Comparison of ENCODE assay signal across 30 mouse cellular contexts in the genomic region with DNA sequence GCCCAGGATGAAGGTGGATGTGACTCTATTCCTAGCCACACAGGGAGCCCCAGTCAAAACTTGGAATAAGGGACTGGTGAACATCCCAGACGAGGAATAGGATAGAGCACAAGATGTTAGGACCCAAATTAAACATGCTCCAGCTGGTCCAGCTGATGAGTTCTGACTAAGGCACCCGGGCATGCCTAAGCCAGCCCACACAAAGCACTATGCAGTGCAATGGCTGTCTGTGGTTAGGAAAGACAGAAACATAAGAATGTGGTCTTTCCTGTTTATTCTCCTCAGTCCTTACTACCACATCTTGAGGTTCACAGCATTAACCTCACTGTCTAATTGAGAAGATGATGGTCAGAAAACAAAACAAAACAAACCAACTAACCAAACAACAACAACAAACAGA. TPM values are rescaled to one million over a fixed set of nuclear protein-coding genes. Genes with fewer than 3 reads are reported as not detected.
DNase-seq lines count a peak whose midpoint lies in the region; ATAC-seq and TF ChIP-seq lines count a peak whose summit lies in the region.
"Had no signal": no experiment of that assay in that cellular context is flagged by ENCODE, and none has a peak within 500 bp of the region (broad histone marks: within the 10 kb centered on the region; RNA-seq: fewer than 3 reads in every experiment).

No protein-coding gene starts in this region.

- H3K4me1 ChIP-seq in limb, embryonic 14.5 days (ENCODE audit: control insufficient read depth, insufficient read depth, low read length), result 0 out of 2 replicates have a peak, but pooled peaks cover 7% of the 10 kb centered on the region
- H3K4me1 ChIP-seq in limb, embryonic 10.5 days, result no peaks in the 10 kb centered on the region; the same call in 1 of the 2 replicates
- H3K4me1 ChIP-seq: embryonic facial prominence, embryonic 15.5 days; heart, embryonic 10.5 days; heart, embryonic 15.5 days; intestine, embryonic 15.5 days; lung, embryonic 15.5 days; midbrain, embryonic 10.5 days; neural tube, embryonic 13.5 days had no signal

- H3K27me3 ChIP-seq in limb, embryonic 14.5 days (ENCODE audit: control insufficient read depth, insufficient read depth, low read length), result no peaks in the 10 kb centered on the region
- H3K27me3 ChIP-seq in limb, embryonic 10.5 days (ENCODE audit: low read depth, poor library complexity, severe bottlenecking), result no peaks in the 10 kb centered on the region
- H3K27me3 ChIP-seq: CH12.LX; embryonic facial prominence, embryonic 15.5 days; heart, embryonic 15.5 days; intestine, embryonic 15.5 days; limb, embryonic 12.5 days; lung, embryonic 15.5 days; neural tube, embryonic 13.5 days; Patski had no signal

- 59% methylated on average over 2 of the region's 2 CpGs for WGBS in limb, embryonic 14.5 days
- WGBS in limb, embryonic 10.5 days, result 76% methylated on average over 2 of the region's 2 CpGs

- H3K27ac ChIP-seq in limb, embryonic 14.5 days (replicated peaks; ENCODE audit: low read depth, low read length), result no peak overlapping the region
- H3K27ac ChIP-seq in limb, embryonic 10.5 days, result no peak overlapping the region
- H3K27ac ChIP-seq: embryonic facial prominence, embryonic 15.5 days; heart, embryonic 10.5 days; heart, embryonic 15.5 days; hindbrain, postnatal 0 days; intestine, embryonic 15.5 days; kidney, postnatal 0 days; limb, embryonic 12.5 days; lung, embryonic 15.5 days; midbrain, embryonic 10.5 days; neural tube, embryonic 13.5 days had no signal

- H3K36me3 ChIP-seq in limb, embryonic 14.5 days (ENCODE audit: control insufficient read depth, insufficient read depth, low read length), result no peaks in the 10 kb centered on the region
- H3K36me3 ChIP-seq in limb, embryonic 10.5 days, result no peaks in the 10 kb centered on the region
- H3K36me3 ChIP-seq: embryonic facial prominence, embryonic 15.5 days; heart, embryonic 10.5 days; heart, embryonic 15.5 days; intestine, embryonic 15.5 days; limb, embryonic 12.5 days; lung, embryonic 15.5 days; midbrain, embryonic 10.5 days; neural tube, embryonic 13.5 days had no signal

- H3K9ac ChIP-seq in limb, embryonic 14.5 days (ENCODE audit: low read depth, low read length, severe bottlenecking), result no peak overlapping the region
- H3K9ac ChIP-seq: embryonic facial prominence, embryonic 15.5 days; heart, embryonic 15.5 days; intestine, embryonic 15.5 days; limb, embryonic 12.5 days; lung, embryonic 15.5 days; neural tube, embryonic 13.5 days had no signal

- ATAC-seq in limb, embryonic 14.5 days (ENCODE audit: low FRiP score, low read depth), result no peak
- ATAC-seq in granulocyte monocyte progenitor cell, adult 5-6 weeks (replicated peaks; ENCODE audit: poor library complexity, severe bottlenecking), result no peak
- ATAC-seq: forebrain, embryonic 16.5 days; hindbrain, postnatal 0 days; intestine, embryonic 15.5 days; midbrain, embryonic 16.5 days; Patski had no signal

- H3K9me3 ChIP-seq in limb, embryonic 14.5 days (ENCODE audit: control insufficient read depth, low read length), result no peaks in the 10 kb centered on the region
- H3K9me3 ChIP-seq in limb, embryonic 10.5 days (replicated peaks), result no peaks in the 10 kb centered on the region
- H3K9me3 ChIP-seq: embryonic facial prominence, embryonic 15.5 days; heart, embryonic 10.5 days; heart, embryonic 15.5 days; intestine, embryonic 15.5 days; limb, embryonic 12.5 days; lung, embryonic 15.5 days; midbrain, embryonic 10.5 days; neural tube, embryonic 13.5 days had no signal

- H3K4me2 ChIP-seq in limb, embryonic 14.5 days (replicated peaks; ENCODE audit: low read depth, low read length, severe bottlenecking), result no peak overlapping the region
- H3K4me2 ChIP-seq: embryonic facial prominence, embryonic 15.5 days; heart, embryonic 15.5 days; intestine, embryonic 15.5 days; limb, embryonic 12.5 days; liver, embryonic 11.5 days; lung, embryonic 15.5 days; neural tube, embryonic 13.5 days had no signal

- H3K4me3 ChIP-seq in limb, embryonic 14.5 days (replicated peaks; ENCODE audit: low read length), result no peak overlapping the region
- no peak overlapping the region for H3K4me3 ChIP-seq in limb, embryonic 10.5 days
- H3K4me3 ChIP-seq: embryonic facial prominence, embryonic 15.5 days; heart, embryonic 10.5 days; heart, embryonic 15.5 days; intestine, embryonic 15.5 days; limb, embryonic 12.5 days; lung, embryonic 15.5 days; midbrain, embryonic 10.5 days; neural tube, embryonic 13.5 days had no signal

- DNase-seq in limb, embryonic 14.5 days (ENCODE audit: low spot score), result peak; percentile 31
- no peak for DNase-seq in limb, embryonic 10.5 days (ENCODE audit: low spot score)
- DNase-seq in 3134 (ENCODE audit: extremely low read depth, insufficient read length, low spot score), result peak; percentile 5
- DNase-seq in Muller cell, postnatal 12 days (ENCODE audit: inconsistent ontology term), result peak; percentile 82
- DNase-seq in fat pad, adult 2 months (ENCODE audit: extremely low read depth, low read depth, low spot score), result peak; percentile 36
- DNase-seq in cerebellum, adult 11-12 months, result no peak
- DNase-seq: adrenal gland, postnatal 10 days; cerebellum, adult 11 months; cerebellum, adult 9-11 months; embryo, embryonic 11 days; gastrocnemius, postnatal 10 days; heart, adult 11 months; kidney, adult 2 months; thymus, postnatal 14 days had no signal

- no peak for TF ChIP-seq POLR2A in limb, embryonic 14.5 days (IDR thresholded peaks at IDR 0.05; ENCODE audit: borderline replicate concordance, extremely low read depth, insufficient read depth, insufficient read length)

RNA-seq across cellular contexts. Expression of a gene that starts 35.7 kb away (rescaled TPM):
- polyA plus RNA-seq in limb, embryonic 14.5 days (2012; rRNA removed), result 9.7 and 10.6 TPM in 2 replicates
- 12.6 and 13.5 TPM in 2 replicates for polyA plus RNA-seq in limb, embryonic 14.5 days (2014; fragmentation: Nextera tagmentation; extraction: Ambion mirVana)
- polyA plus RNA-seq in limb, embryonic 10.5 days (2016; fragmentation: Nextera tagmentation; extraction: Ambion mirVana), result 7.6 and 13.1 TPM in 2 replicates
- 19.0 and 21.9 TPM in 2 replicates for total RNA-seq in granulocyte monocyte progenitor cell, adult 5-6 weeks (2014; fragmentation: Nextera tagmentation)
- 16.4 and 35.2 TPM in 2 replicates for total RNA-seq in granulocyte monocyte progenitor cell, adult 5-6 weeks (2017)

Comparison
In these comparisons a context has a peak if more than half of its experiments do, and no peak if none do; other contexts are left out.
1. DNase-seq: peak in limb, embryonic 14.5 days (single experiment), 3134 (single experiment), Muller cell, postnatal 12 days (single experiment) and fat pad, adult 2 months (single experiment); none in limb, embryonic 10.5 days (single experiment) and cerebellum, adult 11-12 months (single experiment).